Mouse (Mus musculus): ENCODE measurements around the gene Csmd2. TPM values are rescaled to one million over a fixed set of nuclear protein-coding genes. Genes with fewer than 3 reads are reported as not detected.

The Csmd2 gene
- polyA plus RNA-seq, 1 experiment: 0.07 TPM

DNA sequence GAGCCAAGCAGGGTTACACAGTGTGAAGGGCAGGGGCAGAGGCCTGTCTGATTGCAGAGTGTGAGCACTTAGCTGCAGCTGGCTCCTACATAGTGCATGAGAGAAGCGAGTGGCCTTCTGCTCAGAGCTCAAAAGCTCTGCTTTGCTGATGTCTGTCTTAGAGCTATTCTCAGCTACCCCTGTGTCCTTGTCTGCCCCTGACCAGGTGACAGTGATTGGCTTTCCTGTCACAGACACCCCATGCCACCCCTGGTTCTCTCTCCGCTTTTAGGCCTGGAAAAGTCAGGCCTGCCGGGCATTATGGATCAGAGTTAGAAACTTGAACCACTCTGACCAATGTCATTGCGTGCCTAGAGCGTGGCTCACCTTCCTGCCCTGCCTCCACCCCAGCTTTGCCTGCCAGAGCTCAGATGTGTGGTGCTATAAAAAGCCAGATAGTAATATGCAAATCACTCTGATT, 99.5 kb downstream of the Csmd2 start:
- Histone ChIP-seq H3K4me3 (ENCODE audit: extremely low read depth, insufficient read depth, insufficient read length) (no peak overlapping the region), H3K4me1 (ENCODE audit: control insufficient read depth, insufficient read depth, insufficient read length) (no peaks in the 10 kb centered on the region), H3K27me3 (ENCODE audit: control insufficient read depth, insufficient read depth, low read length) (no peaks in the 10 kb centered on the region), H3K36me3 (ENCODE audit: control insufficient read depth, insufficient read depth, low read length) (no peaks in the 10 kb centered on the region), H3K27ac (ENCODE audit: insufficient read depth, low read length) (no peak overlapping the region)
- WGBS: 78% methylated on average over 5 of the region's 5 CpGs
- TF ChIP-seq POLR2A (IDR thresholded peaks at IDR 0.05; ENCODE audit: low read depth, low read length) (no peak), CTCF (IDR thresholded peaks at IDR 0.05; ENCODE audit: extremely low read depth, insufficient read depth, insufficient read length, insufficient replicate concordance) (no peak)
- no peak for DNase-seq (ENCODE audit: low read depth in 1 of 2, low spot score in 2 of 2)

DNA sequence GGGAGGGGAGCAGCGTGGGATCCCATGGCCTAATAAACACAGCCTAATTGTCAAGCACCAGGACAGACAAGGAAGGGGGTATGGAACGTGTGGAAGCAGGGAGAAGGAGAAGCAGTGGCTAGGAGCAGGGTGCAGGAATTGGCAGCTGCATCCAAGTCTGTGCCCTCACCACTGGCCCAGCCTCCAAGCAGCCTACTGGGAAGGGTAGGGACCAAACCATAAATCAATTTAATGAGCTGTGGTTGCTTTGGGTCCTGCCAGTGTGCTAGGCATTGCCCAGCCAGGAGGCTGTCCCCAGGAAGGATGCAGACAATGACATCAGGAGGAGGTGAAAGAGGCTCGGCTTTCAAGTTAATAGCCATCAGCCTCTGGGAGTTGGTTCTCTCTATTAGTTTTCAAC, 100.0 kb downstream of the Csmd2 start:
- H3K4me1 ChIP-seq (ENCODE audit: control insufficient read depth, insufficient read depth, insufficient read length): no peaks in the 10 kb centered on the region
- no peak for DNase-seq (ENCODE audit: low read depth in 1 of 2, low spot score in 2 of 2)
- H3K27me3 ChIP-seq (ENCODE audit: control insufficient read depth, insufficient read depth, low read length): no peaks in the 10 kb centered on the region
- no peak overlapping the region for H3K27ac ChIP-seq (ENCODE audit: insufficient read depth, low read length)
- no peak overlapping the region for H3K4me3 ChIP-seq (ENCODE audit: extremely low read depth, insufficient read depth, insufficient read length)
- no peak for TF ChIP-seq POLR2A (IDR thresholded peaks at IDR 0.05; ENCODE audit: low read depth, low read length)
- no peak for TF ChIP-seq CTCF (IDR thresholded peaks at IDR 0.05; ENCODE audit: extremely low read depth, insufficient read depth, insufficient read length, insufficient replicate concordance)
- H3K36me3 ChIP-seq (ENCODE audit: control insufficient read depth, insufficient read depth, low read length): no peaks in the 10 kb centered on the region
- WGBS: 46% methylated on average over 3 of the region's 3 CpGs

DNA sequence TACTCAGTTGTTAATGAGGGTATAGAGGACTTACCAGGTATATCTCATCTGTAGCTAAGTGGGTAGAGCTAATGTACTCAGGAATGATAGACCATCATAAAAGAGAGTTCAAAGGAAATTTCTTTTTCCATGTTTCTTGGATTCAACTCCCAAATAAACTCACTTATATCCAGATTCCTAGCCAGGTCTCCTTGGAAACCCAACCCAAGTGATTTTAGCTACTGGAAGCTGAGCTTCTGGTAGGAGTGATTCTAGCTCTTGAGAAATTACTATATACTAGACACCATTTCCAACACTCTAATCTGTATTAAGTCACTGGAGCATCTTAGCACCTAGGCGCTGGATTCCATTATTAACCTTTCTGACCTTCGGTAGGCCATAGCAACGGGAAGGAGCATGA, 100.6 kb downstream of the Csmd2 start:
- no peak overlapping the region for H3K4me3 ChIP-seq (ENCODE audit: extremely low read depth, insufficient read depth, insufficient read length)
- no peaks in the 10 kb centered on the region for H3K4me1 ChIP-seq (ENCODE audit: control insufficient read depth, insufficient read depth, insufficient read length)
- no peak for DNase-seq (ENCODE audit: low read depth in 1 of 2, low spot score in 2 of 2)
- no peaks in the 10 kb centered on the region for H3K36me3 ChIP-seq (ENCODE audit: control insufficient read depth, insufficient read depth, low read length)
- TF ChIP-seq POLR2A (IDR thresholded peaks at IDR 0.05; ENCODE audit: low read depth, low read length) (no peak), CTCF (IDR thresholded peaks at IDR 0.05; ENCODE audit: extremely low read depth, insufficient read depth, insufficient read length, insufficient replicate concordance) (no peak)
- 90% methylated on average over 3 of the region's 3 CpGs for WGBS
- no peaks in the 10 kb centered on the region for H3K27me3 ChIP-seq (ENCODE audit: control insufficient read depth, insufficient read depth, low read length)
- no peak overlapping the region for H3K27ac ChIP-seq (ENCODE audit: insufficient read depth, low read length)

DNA sequence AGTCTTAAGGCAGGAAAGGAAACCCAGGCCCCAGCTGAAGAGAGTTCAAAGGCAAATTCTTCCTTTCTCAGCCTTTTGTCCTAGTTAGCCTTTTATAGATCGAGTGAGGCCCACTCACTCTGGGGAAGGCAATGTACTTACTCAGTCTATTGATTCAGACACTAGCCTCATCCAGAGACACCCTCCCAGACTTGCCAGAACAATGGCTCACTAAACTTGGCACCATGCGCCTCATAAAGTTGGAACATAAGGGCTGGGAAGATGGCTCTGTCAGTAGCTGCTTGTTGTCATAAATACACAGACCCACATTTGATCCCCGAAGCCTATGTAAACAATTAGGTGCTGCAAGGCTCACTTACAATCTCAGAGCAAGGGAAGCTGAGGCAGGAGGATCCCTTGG, 104.3 kb downstream of the Csmd2 start:
- H3K27ac ChIP-seq (ENCODE audit: insufficient read depth, low read length): no peak overlapping the region
- 82% methylated on average over 3 of the region's 3 CpGs for WGBS
- H3K27me3 ChIP-seq (ENCODE audit: control insufficient read depth, insufficient read depth, low read length): no peaks in the 10 kb centered on the region
- no peak for DNase-seq (ENCODE audit: low read depth in 1 of 2, low spot score in 2 of 2)
- no peaks in the 10 kb centered on the region for H3K36me3 ChIP-seq (ENCODE audit: control insufficient read depth, insufficient read depth, low read length)
- no peak for TF ChIP-seq CTCF (IDR thresholded peaks at IDR 0.05; ENCODE audit: extremely low read depth, insufficient read depth, insufficient read length, insufficient replicate concordance)
- H3K4me1 ChIP-seq (ENCODE audit: control insufficient read depth, insufficient read depth, insufficient read length): no peaks in the 10 kb centered on the region
- H3K4me3 ChIP-seq (ENCODE audit: extremely low read depth, insufficient read depth, insufficient read length): no peak overlapping the region

DNA sequence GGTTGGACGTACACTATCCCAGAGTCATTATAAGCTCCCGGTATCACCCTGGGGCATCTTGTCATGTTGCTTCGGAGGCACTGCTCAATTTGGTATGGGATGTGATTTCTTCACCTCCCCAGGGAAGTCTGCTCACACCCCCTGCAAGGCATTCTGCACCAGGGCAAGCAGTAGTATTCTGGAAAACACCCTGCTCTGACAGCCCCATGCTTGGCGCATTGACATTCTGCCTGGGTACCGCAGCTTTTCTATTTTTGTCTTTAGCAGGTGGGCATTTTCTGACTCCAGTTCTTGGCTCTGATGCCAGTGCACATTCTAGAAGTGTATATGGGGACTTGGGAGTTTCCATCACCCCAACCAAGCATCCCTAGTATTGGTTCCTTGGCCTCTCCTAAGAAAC, 111.9 kb downstream of the Csmd2 start:
- DNase-seq (ENCODE audit: low read depth in 1 of 2, low spot score in 2 of 2): no peak
- Histone ChIP-seq H3K4me3 (ENCODE audit: extremely low read depth, insufficient read depth, insufficient read length) (no peak overlapping the region), H3K27ac (ENCODE audit: insufficient read depth, low read length) (no peak overlapping the region), H3K36me3 (ENCODE audit: control insufficient read depth, insufficient read depth, low read length) (no peaks in the 10 kb centered on the region), H3K27me3 (ENCODE audit: control insufficient read depth, insufficient read depth, low read length) (no peaks in the 10 kb centered on the region), H3K4me1 (ENCODE audit: control insufficient read depth, insufficient read depth, insufficient read length) (no peaks in the 10 kb centered on the region)
- TF ChIP-seq POLR2A (IDR thresholded peaks at IDR 0.05; ENCODE audit: low read depth, low read length): no peak
- no peak for TF ChIP-seq CTCF (IDR thresholded peaks at IDR 0.05; ENCODE audit: extremely low read depth, insufficient read depth, insufficient read length, insufficient replicate concordance)
- WGBS: 96% methylated on average over 5 of the region's 5 CpGs

DNA sequence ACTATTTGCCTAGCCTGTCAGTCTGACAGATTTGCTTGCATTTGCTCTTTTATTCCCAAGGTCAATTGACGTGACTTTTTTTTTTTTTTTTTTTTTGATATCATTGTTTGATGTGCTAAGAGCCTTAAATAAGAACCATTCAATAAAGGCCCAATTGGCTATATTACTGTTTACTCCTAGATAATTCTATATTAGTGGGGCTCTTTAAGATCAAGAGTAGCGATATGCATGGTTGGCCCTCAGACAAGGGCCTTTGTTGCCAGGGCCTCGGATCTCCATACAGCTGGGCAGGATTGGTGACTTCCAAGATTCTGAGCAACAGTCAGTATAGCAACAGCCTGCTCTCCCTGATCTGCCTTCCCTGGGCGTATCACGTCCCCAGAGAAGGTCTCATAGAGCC, 112.9 kb downstream of the Csmd2 start:
- 83% methylated on average over 5 of the region's 5 CpGs for WGBS
- Histone ChIP-seq H3K27ac (ENCODE audit: insufficient read depth, low read length) (no peak overlapping the region), H3K36me3 (ENCODE audit: control insufficient read depth, insufficient read depth, low read length) (no peaks in the 10 kb centered on the region), H3K27me3 (ENCODE audit: control insufficient read depth, insufficient read depth, low read length) (no peaks in the 10 kb centered on the region), H3K4me1 (ENCODE audit: control insufficient read depth, insufficient read depth, insufficient read length) (no peaks in the 10 kb centered on the region), H3K4me3 (ENCODE audit: extremely low read depth, insufficient read depth, insufficient read length) (no peak overlapping the region)
- no peak for DNase-seq (ENCODE audit: low read depth in 1 of 2, low spot score in 2 of 2)
- TF ChIP-seq POLR2A (IDR thresholded peaks at IDR 0.05; ENCODE audit: low read depth, low read length): no peak
- TF ChIP-seq CTCF (IDR thresholded peaks at IDR 0.05; ENCODE audit: extremely low read depth, insufficient read depth, insufficient read length, insufficient replicate concordance): no peak

DNA sequence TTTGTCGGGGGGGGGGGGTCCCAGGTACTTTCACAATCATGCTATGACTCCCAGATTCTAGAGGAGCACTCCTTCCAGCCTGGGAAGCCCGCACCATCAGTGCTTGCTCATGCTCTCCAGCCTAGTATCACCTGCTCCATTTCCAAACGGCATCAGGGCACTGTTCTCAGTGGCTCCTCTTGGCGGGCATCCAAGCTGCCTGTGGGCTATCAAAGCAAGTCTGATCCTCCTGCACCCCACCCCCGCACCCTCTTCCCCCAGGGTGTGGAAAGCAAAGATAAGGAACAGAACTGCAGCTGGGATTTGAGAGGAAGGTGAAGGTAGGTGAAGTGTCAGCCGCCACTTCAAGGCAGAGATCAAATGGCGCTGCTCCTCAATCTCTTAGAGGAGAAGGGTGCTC, 128.7 kb downstream of the Csmd2 start:
- 53% methylated on average over 7 of the region's 7 CpGs for WGBS

More for the DNA sequence above, 128.7 kb downstream of the Csmd2 start:
- Histone ChIP-seq H3K4me1 (ENCODE audit: control insufficient read depth, insufficient read depth, insufficient read length) (no peaks in the 10 kb centered on the region), H3K4me3 (ENCODE audit: extremely low read depth, insufficient read depth, insufficient read length) (no peak overlapping the region), H3K36me3 (ENCODE audit: control insufficient read depth, insufficient read depth, low read length) (no peaks in the 10 kb centered on the region), H3K27ac (ENCODE audit: insufficient read depth, low read length) (no peak overlapping the region), H3K27me3 (ENCODE audit: control insufficient read depth, insufficient read depth, low read length) (no peaks in the 10 kb centered on the region)
- no peak for DNase-seq (ENCODE audit: low read depth in 1 of 2, low spot score in 2 of 2)
- TF ChIP-seq POLR2A (IDR thresholded peaks at IDR 0.05; ENCODE audit: low read depth, low read length) (no peak), CTCF (IDR thresholded peaks at IDR 0.05; ENCODE audit: extremely low read depth, insufficient read depth, insufficient read length, insufficient replicate concordance) (no peak)

Measured in spleen, adult 2 months (tissue).